Mouse (Mus musculus): ENCODE results near the gene Ogdh. TPM values are rescaled to one million over a fixed set of nuclear protein-coding genes. Genes with fewer than 3 reads are reported as not detected.
A peak's percentile ranks its signal among the peaks of the same experiment; 100 is the strongest.
"Not testable (repeated sequence)": the region's sequence is repeated elsewhere in the genome, so short reads cannot be mapped to it uniquely, and the experiment has no call there.

Gene Ogdh
- total RNA-seq, 1 experiment from 2014 or later = 914 TPM

DNA sequence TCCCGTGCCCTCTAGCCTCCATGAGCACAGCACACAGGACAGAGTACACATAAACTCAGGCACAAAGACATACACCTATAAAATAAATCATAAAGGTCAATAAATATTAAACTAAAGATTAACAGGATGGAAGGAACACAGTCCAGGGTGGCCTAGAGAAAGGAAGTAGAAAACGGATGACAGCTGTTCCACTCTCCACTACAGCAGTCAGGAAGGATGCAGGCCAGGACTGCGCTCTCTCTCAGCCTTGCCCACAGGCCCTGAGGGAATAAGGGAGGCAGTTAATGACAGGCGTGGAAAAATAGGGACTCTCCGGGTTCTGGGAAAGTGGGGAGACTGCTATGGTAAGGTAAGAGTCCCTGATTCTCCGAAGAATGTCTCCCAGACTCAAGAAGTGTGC lies 75.0 kb downstream of the Ogdh start:
- DNase-seq = no peak

DNA sequence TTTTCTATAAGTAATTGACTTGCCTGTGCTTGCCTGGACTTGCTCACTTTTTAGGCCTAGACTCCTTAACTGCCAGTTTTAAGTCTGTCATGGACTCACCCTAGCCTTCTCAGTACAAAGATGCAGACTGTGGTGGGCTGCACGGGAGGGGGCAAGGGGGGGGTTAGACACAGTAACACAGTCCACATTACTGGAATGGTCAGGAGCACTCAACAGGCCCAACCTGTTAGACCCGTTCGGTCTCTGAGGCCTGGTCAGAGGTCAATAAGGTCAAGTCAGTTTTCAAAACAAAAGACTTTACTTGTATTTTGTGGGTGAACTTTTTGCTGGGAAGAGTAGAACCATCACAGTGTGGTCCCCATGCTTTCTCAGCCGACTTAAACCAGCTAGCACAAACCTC lies 75.7 kb downstream of the Ogdh start:
- no peak for DNase-seq

DNA sequence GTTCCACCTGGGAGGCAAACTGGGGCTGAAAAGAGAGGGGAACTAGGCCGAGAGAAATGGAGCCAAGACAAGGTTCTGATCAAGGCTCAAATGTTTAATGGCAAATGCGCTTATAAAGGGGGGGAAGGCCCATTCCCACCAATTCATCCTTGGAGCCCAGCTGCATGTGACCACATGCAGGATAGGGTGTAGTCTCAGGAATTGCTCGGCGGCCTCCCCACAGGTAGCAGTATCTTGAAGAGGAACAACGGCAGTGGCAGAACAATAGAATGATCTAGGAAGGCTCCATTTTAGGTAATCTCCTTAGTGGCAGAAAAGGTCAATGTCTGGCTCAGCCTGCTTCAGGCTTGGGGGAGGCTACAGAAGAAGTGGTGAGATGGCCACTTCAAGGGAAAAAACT lies 76.6 kb downstream of the Ogdh start:
- not testable (repeated sequence) for DNase-seq

- no peak for DNase-seq
These were observed 80.1 kb downstream of the Ogdh start for GRCm38 (mm10) chr11:6371376-6372155.

DNA sequence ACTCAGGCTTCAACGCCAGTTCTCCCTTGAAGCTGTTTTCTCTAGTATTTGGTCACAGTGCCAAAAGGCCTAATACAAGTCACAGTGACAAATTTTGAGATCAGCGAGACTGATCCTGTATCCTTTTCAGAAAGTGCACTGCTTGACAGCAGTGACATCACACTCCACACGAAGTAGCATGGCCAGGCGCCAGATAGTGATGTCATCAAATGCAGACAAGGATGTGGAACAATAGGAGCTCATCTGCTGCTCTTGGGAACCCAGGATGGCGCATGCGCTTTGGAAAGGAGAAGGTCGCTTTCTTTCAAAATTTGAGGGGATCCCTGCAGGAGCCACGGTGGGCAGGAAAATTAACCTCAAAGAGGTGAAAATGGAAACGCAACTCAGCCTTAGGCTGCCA lies 81.4 kb downstream of the Ogdh start:
- DNase-seq = peak; percentile 41

- peak; percentile 48 for DNase-seq
These were observed 89.5 kb downstream of the Ogdh start for GRCm38 (mm10) chr11:6380916-6381315.

GRCm38 (mm10) chr11:6388126-6388725 lies 96.8 kb downstream of the Ogdh start:
- DNase-seq = no peak

GRCm38 (mm10) chr11:6388726-6389413 lies 97.4 kb downstream of the Ogdh start, which contains the start of gene Zmiz2:
Gene Zmiz2 (plus strand): TSS chr11:6389074.
- peak; percentile 98 for DNase-seq

- peak; percentile 45 for DNase-seq
These were observed 98.1 kb downstream of the Ogdh start for GRCm38 (mm10) chr11:6389483-6389921.

DNA sequence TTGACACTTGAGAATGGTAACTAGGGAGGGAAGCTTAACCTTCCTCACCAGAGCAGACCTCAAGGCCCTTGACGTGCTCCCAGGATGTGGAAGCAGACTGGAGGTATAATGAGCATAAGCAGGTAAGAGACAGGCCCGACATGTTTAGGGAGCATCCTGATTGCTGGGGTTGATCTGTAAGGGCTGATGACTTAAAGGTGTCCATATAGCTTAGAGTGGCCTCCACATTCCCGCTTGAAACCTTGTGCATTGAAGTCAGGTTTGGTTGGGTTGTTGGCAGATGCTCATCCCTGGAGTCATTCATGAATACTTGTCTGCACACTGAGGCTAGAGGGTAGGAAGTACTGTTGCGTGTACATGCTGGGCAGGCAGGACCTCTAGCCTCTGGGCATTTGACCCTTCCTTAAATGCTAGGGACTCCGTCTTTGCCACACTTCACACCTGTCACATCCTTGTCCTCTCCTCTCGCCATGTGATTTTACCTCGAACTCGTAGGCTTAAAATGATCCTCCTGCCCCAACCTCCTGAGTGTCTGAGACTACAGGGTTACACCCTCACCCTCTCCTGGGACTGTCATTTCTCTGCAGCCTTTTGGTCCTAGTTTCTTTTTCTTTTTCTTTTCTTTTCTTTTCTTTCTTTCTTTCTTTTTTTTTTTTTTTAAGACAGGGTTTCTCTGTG lies 99.1 kb downstream of the Ogdh start:
- DNase-seq = no peak

GRCm38 (mm10) chr11:6391516-6392276 lies 100.3 kb downstream of the Ogdh start:
- DNase-seq = no peak

- DNase-seq = no peak
These were observed 101.4 kb downstream of the Ogdh start for GRCm38 (mm10) chr11:6392857-6393256.

- DNase-seq = no peak
These were observed 102.4 kb downstream of the Ogdh start for GRCm38 (mm10) chr11:6393866-6394265.

GRCm38 (mm10) chr11:6395565-6395964 lies 104.1 kb downstream of the Ogdh start:
- DNase-seq = peak; percentile 2

GRCm38 (mm10) chr11:6398141-6398540 lies 106.7 kb downstream of the Ogdh start:
- no peak for DNase-seq

DNA sequence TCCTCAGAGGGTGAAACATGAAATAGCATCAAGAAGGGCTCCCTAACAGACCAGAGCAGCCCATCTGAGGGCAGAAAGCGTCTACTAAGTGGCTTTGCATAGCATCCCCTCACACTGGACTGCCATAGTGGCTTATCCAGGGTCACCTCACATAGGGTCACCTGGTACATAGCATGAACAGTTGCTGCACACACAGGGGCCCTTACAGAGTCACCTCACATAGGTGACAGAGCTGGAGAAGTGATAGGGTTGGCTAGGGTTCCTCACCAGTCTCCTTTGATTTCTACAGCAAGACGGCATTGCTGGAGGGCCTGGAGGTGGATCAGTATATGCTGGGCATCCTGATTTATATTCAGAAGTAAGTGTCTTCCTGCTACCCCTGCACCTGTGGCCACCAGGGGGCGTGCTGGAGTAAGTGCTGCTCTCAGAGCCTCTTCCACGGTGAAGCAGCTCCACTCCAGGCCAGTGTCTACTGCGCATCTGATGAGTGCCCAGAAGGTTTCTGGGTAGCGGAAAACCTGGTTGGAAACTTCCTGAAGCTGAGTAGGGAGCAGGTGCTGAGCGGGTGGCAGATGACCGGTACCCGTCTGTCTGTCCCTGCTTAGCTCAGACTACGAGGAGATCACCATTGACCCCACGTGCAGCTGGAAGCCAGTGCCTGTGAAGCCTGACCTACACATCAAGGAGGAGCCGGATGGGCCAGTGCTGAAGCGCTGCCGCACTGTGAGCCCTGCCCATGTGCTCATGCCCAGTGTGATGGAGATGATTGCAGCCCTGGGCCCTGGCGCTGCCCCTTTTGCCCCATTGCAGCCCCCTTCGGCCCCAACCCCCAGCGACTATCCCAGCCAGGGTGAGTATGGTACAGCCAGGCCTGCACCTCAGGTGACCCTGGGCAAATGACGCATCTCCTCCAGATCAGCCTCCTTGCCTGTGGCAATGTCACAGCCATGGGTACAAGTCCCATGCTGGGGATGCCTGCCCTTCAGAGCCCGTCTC lies 111.4 kb downstream of the Ogdh start:
- DNase-seq = peak; percentile 92

GRCm38 (mm10) chr11:6403830-6404405 lies 112.5 kb downstream of the Ogdh start:
- no peak for DNase-seq

- peak; percentile 51 for DNase-seq
These were observed 113.5 kb downstream of the Ogdh start for GRCm38 (mm10) chr11:6404699-6405566.

- peak; percentile 72 for DNase-seq
These were observed 114.2 kb downstream of the Ogdh start for GRCm38 (mm10) chr11:6405591-6406081.
